Mouse (Mus musculus): ENCODE measurements around the gene Gm13278. TPM values are rescaled to one million over a fixed set of nuclear protein-coding genes. Genes with fewer than 3 reads are reported as not detected.

Gm13278 gene
- polyA plus RNA-seq (2012; rRNA removed): not detected in 2 replicates

GRCm38 (mm10) chr4:88791250-88791649, at the start of gene Gm13278:
Gm13278 (plus strand) TSS chr4:88791550.

GRCm38 (mm10) chr4:88754818-88755340, 36.5 kb upstream of the Gm13278 start, which contains the start of gene Gm13271:
Gm13271 (plus strand) TSS chr4:88754868.

GRCm38 (mm10) chr4:88759610-88760268, 31.6 kb upstream of the Gm13278 start, which contains the start of gene Gm13283:
Gm13283 (plus strand) TSS chr4:88760119.

GRCm38 (mm10) chr4:88773534-88773933, 17.8 kb upstream of the Gm13278 start, which contains the start of gene Gm13290:
Gm13290 (plus strand) TSS chr4:88773834.

GRCm38 (mm10) chr4:88776622-88777021, 14.7 kb upstream of the Gm13278 start, which contains the start of gene Gm13289:
Gm13289 (plus strand) TSS chr4:88776922.

GRCm38 (mm10) chr4:88779550-88779949, 11.8 kb upstream of the Gm13278 start, which contains the start of gene Gm13272:
Gm13272 (plus strand) TSS chr4:88779850.

GRCm38 (mm10) chr4:88781831-88782230, 9.5 kb upstream of the Gm13278 start, which contains the start of gene Ifnz:
Ifnz (plus strand) TSS chr4:88782131.

GRCm38 (mm10) chr4:88785409-88785808, 5.9 kb upstream of the Gm13278 start, which contains the start of gene Gm13276:
Gm13276 (plus strand) TSS chr4:88785709.

GRCm38 (mm10) chr4:88788402-88788801, 2.9 kb upstream of the Gm13278 start, which contains the start of gene Gm13277:
Gm13277 (plus strand) TSS chr4:88788632.

GRCm38 (mm10) chr4:88793936-88794675, 2.8 kb downstream of the Gm13278 start, which contains the start of gene Gm13275:
Gm13275 (plus strand) TSS chr4:88794487.

GRCm38 (mm10) chr4:88797097-88797496, 5.7 kb downstream of the Gm13278 start, which contains the start of gene Gm13279:
Gm13279 (plus strand) TSS chr4:88797397.

GRCm38 (mm10) chr4:88799365-88799764, 8.0 kb downstream of the Gm13278 start, which contains the start of gene Gm13285:
Gm13285 (plus strand) TSS chr4:88799665.

GRCm38 (mm10) chr4:88802954-88803353, 11.6 kb downstream of the Gm13278 start, which contains the start of gene Gm13287:
Gm13287 (plus strand) TSS chr4:88803254.

GRCm38 (mm10) chr4:88805231-88805630, 13.9 kb downstream of the Gm13278 start, which contains the start of gene Gm13288:
Gm13288 (plus strand) TSS chr4:88805531.

GRCm38 (mm10) chr4:88815928-88816327, 24.6 kb downstream of the Gm13278 start, which contains the start of gene Ifna7:
Ifna7 (plus strand) TSS chr4:88816228.

GRCm38 (mm10) chr4:88819659-88820058, 28.3 kb downstream of the Gm13278 start, which contains the start of gene Ifna11:
Ifna11 (plus strand) TSS chr4:88819959.

GRCm38 (mm10) chr4:88827116-88827515, 35.8 kb downstream of the Gm13278 start, which contains the start of gene Ifna6:
Ifna6 (plus strand) TSS chr4:88827416.

GRCm38 (mm10) chr4:88835225-88835624, 43.9 kb downstream of the Gm13278 start, which contains the start of gene Ifna5:
Ifna5 (plus strand) TSS chr4:88835525.

GRCm38 (mm10) chr4:88841438-88841911, 50.1 kb downstream of the Gm13278 start, which contains the start of gene Ifna4:
Ifna4 (plus strand) TSS chr4:88841861.

